Comparison of ENCODE assay signal across 14 mouse cellular contexts in the genomic region with DNA sequence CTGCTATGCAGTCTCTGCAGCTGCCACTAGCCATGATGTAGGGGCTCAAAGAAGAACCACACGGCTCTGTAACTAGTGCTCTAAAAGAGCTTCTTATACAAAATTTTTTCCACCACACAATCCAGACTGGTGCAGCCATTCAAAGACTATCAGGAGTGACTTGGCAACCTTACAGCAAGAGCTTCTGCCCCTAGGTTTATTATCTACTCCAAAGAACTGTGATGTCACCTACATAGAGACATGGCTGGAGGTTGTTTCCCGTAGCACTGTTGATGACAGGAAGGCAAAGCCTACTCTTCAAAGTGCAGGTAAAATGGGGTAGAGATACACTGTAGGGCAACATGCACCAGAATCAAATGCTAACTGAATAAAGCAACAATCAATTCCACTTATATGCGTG. TPM values are rescaled to one million over a fixed set of nuclear protein-coding genes. Genes with fewer than 3 reads are reported as not detected.
DNase-seq lines count a peak whose midpoint lies in the region; ATAC-seq lines count a peak whose summit lies in the region.
"Had no signal": no experiment of that assay in that cellular context is flagged by ENCODE, and none has a peak within 500 bp of the region (broad histone marks: within the 10 kb centered on the region; RNA-seq: fewer than 3 reads in every experiment).

No protein-coding gene starts in this region.

- H3K36me3 ChIP-seq in kidney, embryonic 16.5 days (ENCODE audit: insufficient read depth, low read length): no peaks in the 10 kb centered on the region
- H3K36me3 ChIP-seq in liver, embryonic 13.5 days: peaks cover 28% of the 10 kb centered on the region
- no peaks in the 10 kb centered on the region for H3K36me3 ChIP-seq in forebrain, embryonic 16.5 days (ENCODE audit: control insufficient read depth, insufficient read depth)
- H3K36me3 ChIP-seq: hindbrain, embryonic 13.5 days; kidney, embryonic 15.5 days had no signal

- peaks cover 30% of the 10 kb centered on the region for H3K4me1 ChIP-seq in kidney, embryonic 16.5 days (ENCODE audit: insufficient read depth, low read length)
- peaks cover 95% of the 10 kb centered on the region for H3K4me1 ChIP-seq in liver, embryonic 13.5 days (replicated peaks)
- no peaks in the 10 kb centered on the region; the same call in 1 of the 2 replicates for H3K4me1 ChIP-seq in forebrain, embryonic 16.5 days (replicated peaks; ENCODE audit: control insufficient read depth, insufficient read depth, low read length)

- no peak for ATAC-seq in kidney, embryonic 16.5 days (ENCODE audit: low FRiP score, low TSS enrichment)
- peak; percentile 71 for ATAC-seq in CD4-positive, CD25-positive, alpha-beta regulatory T cell, adult 4 months
- peak; percentile 56 for ATAC-seq in erythroblast, adult 5-6 weeks (replicated peaks; ENCODE audit: low FRiP score, poor library complexity, severe bottlenecking)
- peak; percentile 46 for ATAC-seq in liver, embryonic 13.5 days (ENCODE audit: low read depth)
- ATAC-seq in forebrain, embryonic 16.5 days: no peak

- H3K9me3 ChIP-seq in kidney, embryonic 16.5 days (ENCODE audit: low read length): no peaks in the 10 kb centered on the region
- no peaks in the 10 kb centered on the region for H3K9me3 ChIP-seq in liver, embryonic 13.5 days (replicated peaks)
- no peaks in the 10 kb centered on the region for H3K9me3 ChIP-seq in forebrain, embryonic 16.5 days (ENCODE audit: control insufficient read depth, low read length)
- H3K9me3 ChIP-seq: hindbrain, embryonic 13.5 days; kidney, embryonic 15.5 days had no signal

- H3K4me2 ChIP-seq in kidney, embryonic 16.5 days (replicated peaks; ENCODE audit: low read depth, low read length): no peak overlapping the region
- peak overlapping the region; percentile 62 for H3K4me2 ChIP-seq in liver, embryonic 13.5 days
- H3K4me2 ChIP-seq in forebrain, embryonic 16.5 days (ENCODE audit: low read length): no peak overlapping the region
- H3K4me2 ChIP-seq: hindbrain, embryonic 13.5 days; kidney, embryonic 15.5 days had no signal

- no peak overlapping the region for H3K27ac ChIP-seq in kidney, embryonic 16.5 days (ENCODE audit: low read length)
- H3K27ac ChIP-seq in liver, embryonic 13.5 days: peak overlapping the region; percentile 97
- no peak overlapping the region for H3K27ac ChIP-seq in forebrain, embryonic 16.5 days (ENCODE audit: low read length)
- H3K27ac ChIP-seq: hindbrain, embryonic 13.5 days; kidney, embryonic 15.5 days had no signal

- peak; percentile 23 for DNase-seq in kidney, adult 9 months
- DNase-seq in liver, embryonic 13.5 days: peak; percentile 60
- no peak for DNase-seq in right cerebral cortex, postnatal 36 days (ENCODE audit: low spot score in 2 of 2)
- no peak for DNase-seq in ovary, postnatal 10 days (ENCODE audit: low spot score)
- DNase-seq: cerebellum, adult 18-20 months; gastrocnemius, postnatal 36 days; layer of hippocampus, adult 9-11 months had no signal

- no peak overlapping the region for H3K4me3 ChIP-seq in kidney, embryonic 16.5 days (ENCODE audit: low read length)
- peak overlapping the region; percentile 55 for H3K4me3 ChIP-seq in liver, embryonic 13.5 days (replicated peaks)
- H3K4me3 ChIP-seq in forebrain, embryonic 16.5 days (replicated peaks; ENCODE audit: low read length): no peak overlapping the region
- H3K4me3 ChIP-seq: hindbrain, embryonic 13.5 days; kidney, embryonic 15.5 days had no signal

- no peak overlapping the region for H3K9ac ChIP-seq in kidney, embryonic 16.5 days (replicated peaks; ENCODE audit: low read length)
- H3K9ac ChIP-seq in liver, embryonic 13.5 days: peak overlapping the region; percentile 74
- no peak overlapping the region for H3K9ac ChIP-seq in forebrain, embryonic 16.5 days (replicated peaks; ENCODE audit: low read depth, low read length)
- H3K9ac ChIP-seq: hindbrain, embryonic 13.5 days; kidney, embryonic 15.5 days had no signal

- WGBS in kidney, embryonic 16.5 days: 81% methylated on average over 3 of the region's 3 CpGs
- 38% methylated on average over 3 of the region's 3 CpGs for WGBS in liver, embryonic 13.5 days (ENCODE audit: insufficient replicate concordance)
- 73% methylated on average over 3 of the region's 3 CpGs for WGBS in forebrain, embryonic 16.5 days

- no peaks in the 10 kb centered on the region for H3K27me3 ChIP-seq in kidney, embryonic 16.5 days (ENCODE audit: insufficient read depth, low read length)
- H3K27me3 ChIP-seq in liver, embryonic 13.5 days: no peaks in the 10 kb centered on the region
- H3K27me3 ChIP-seq in forebrain, embryonic 16.5 days (replicated peaks; ENCODE audit: control insufficient read depth, insufficient read depth, low read length): no peaks in the 10 kb centered on the region
- H3K27me3 ChIP-seq: CH12.LX; hindbrain, embryonic 13.5 days; kidney, embryonic 15.5 days had no signal

RNA-seq across cellular contexts. Expression of a gene that starts 17.5 kb away (rescaled TPM):
- 17.3 and 19.4 TPM in 2 replicates for polyA plus RNA-seq in kidney, embryonic 16.5 days (2015; fragmentation: Nextera tagmentation; extraction: Ambion mirVana)
- polyA plus RNA-seq in CD4-positive, CD25-positive, alpha-beta regulatory T cell, adult 4 months (2017; shearing (Covaris generic)): 10 to 100 TPM; 23.7 to 26.1 TPM
- total RNA-seq in erythroblast, adult 5-6 weeks (2015; ENCODE audit: low replicate concordance): 1,139 and 1,320 TPM in 2 replicates
- 1,424 and 1,593 TPM in 2 replicates for total RNA-seq in erythroblast, adult 5-6 weeks (2017; ENCODE audit: low replicate concordance)
- polyA plus RNA-seq in liver, embryonic 13.5 days (2015; fragmentation: Nextera tagmentation; extraction: Ambion mirVana): 41.5 and 58.7 TPM in 2 replicates
- 24.0 and 26.1 TPM in 2 replicates for polyA plus RNA-seq in forebrain, embryonic 16.5 days (2015; fragmentation: Nextera tagmentation; extraction: Ambion mirVana)

RNA-seq across cellular contexts. Expression of a gene that starts 17.6 kb away (rescaled TPM):
- 29.0 and 29.6 TPM in 2 replicates for polyA plus RNA-seq in kidney, embryonic 16.5 days (2015; fragmentation: Nextera tagmentation; extraction: Ambion mirVana)
- 10 to 100 TPM; 12.1 to 13.0 TPM for polyA plus RNA-seq in CD4-positive, CD25-positive, alpha-beta regulatory T cell, adult 4 months (2017; shearing (Covaris generic))
- total RNA-seq in erythroblast, adult 5-6 weeks (2015; ENCODE audit: low replicate concordance): 256 and 272 TPM in 2 replicates
- 236 and 255 TPM in 2 replicates for total RNA-seq in erythroblast, adult 5-6 weeks (2017; ENCODE audit: low replicate concordance)
- 41.0 and 44.8 TPM in 2 replicates for polyA plus RNA-seq in liver, embryonic 13.5 days (2015; fragmentation: Nextera tagmentation; extraction: Ambion mirVana)
- polyA plus RNA-seq in forebrain, embryonic 16.5 days (2015; fragmentation: Nextera tagmentation; extraction: Ambion mirVana): 104 and 108 TPM in 2 replicates

Comparison
In these comparisons a context has a peak if more than half of its experiments do, and no peak if none do; other contexts are left out.
1. DNase-seq: peak in kidney, adult 9 months (single experiment) and liver, embryonic 13.5 days (single experiment); none in right cerebral cortex, postnatal 36 days (0 of 2) and ovary, postnatal 10 days (single experiment).
2. ATAC-seq: peak in CD4-positive, CD25-positive, alpha-beta regulatory T cell, adult 4 months (single experiment), erythroblast, adult 5-6 weeks (single experiment) and liver, embryonic 13.5 days (single experiment); none in kidney, embryonic 16.5 days (single experiment) and forebrain, embryonic 16.5 days (single experiment).